Mouse (Mus musculus) MEL (cell line): Measurements from ENCODE around the gene Tubg2. TPM values are rescaled to one million over a fixed set of nuclear protein-coding genes. Genes with fewer than 3 reads are reported as not detected.
A peak's percentile ranks its signal among the peaks of the same experiment; 100 is the strongest.

Experiments
- DNase-seq: peaks from one replicate; pipeline ENCODE4 v3.0.0; 2011; ENCODE audit warnings: low read depth, low spot score
- H3K27ac ChIP-seq: 2 replicates; pipeline ENCODE4 v1.5.1; 2012; ENCODE audit warnings: low read depth, mild to moderate bottlenecking, control low read depth, low read length, moderate library complexity; ENCODE audit not compliant: control insufficient read depth
- H3K27me3 ChIP-seq, 2 experiments: fragments of 150-350 bp in 1 of 2; sonication (generic) in 1 of 2; 2 replicates each; pipeline ENCODE4 v1.6.1; 2012; ENCODE audit warnings: low read length in 2 of 2, mild to moderate bottlenecking in 2 of 2, improper control_type of control experiment in 1 of 2, moderate library complexity in 1 of 2; ENCODE audit not compliant: insufficient read depth in 2 of 2, control insufficient read depth in 1 of 2
- H3K36me3 ChIP-seq, 2 experiments: 2 replicates each; pipeline ENCODE4 v1.6.1; 2012 to 2014; ENCODE audit warnings: low read length in 2 of 2, improper control_type of control experiment in 1 of 2, inconsistent platforms in 1 of 2, mild to moderate bottlenecking in 1 of 2; ENCODE audit not compliant: insufficient read depth in 2 of 2, control insufficient read depth in 1 of 2
- H3K4me1 ChIP-seq, 2 experiments: fragments of 150-350 bp in 1 of 2; sonication (generic) in 1 of 2; 2 replicates each; pipeline ENCODE4 v1.6.1; 2012; ENCODE audit warnings: low read length in 2 of 2, improper control_type of control experiment in 1 of 2, mild to moderate bottlenecking in 1 of 2; ENCODE audit not compliant: insufficient read depth in 2 of 2, control insufficient read depth in 1 of 2
- H3K4me3 ChIP-seq, 2 experiments: fragments of 150-350 bp in 1 of 2; sonication (generic) in 1 of 2; 2 replicates each; pipeline ENCODE4 v1.5.1; 2012; ENCODE audit warnings: low read depth in 2 of 2, low read length in 2 of 2, mild to moderate bottlenecking in 2 of 2, moderate library complexity in 2 of 2, control low read depth in 1 of 2, improper control_type of control experiment in 1 of 2; ENCODE audit not compliant: control insufficient read depth in 1 of 2, insufficient read depth in 1 of 2
- H3K79me2 ChIP-seq: 2 replicates; pipeline ENCODE4 v1.6.1; 2012; ENCODE audit warnings: mild to moderate bottlenecking, low read length, moderate library complexity; ENCODE audit not compliant: control insufficient read depth, poor library complexity, insufficient read depth
- H3K9ac ChIP-seq: 2 replicates; pipeline ENCODE4 v1.6.1; 2012; ENCODE audit warnings: low read depth, mild to moderate bottlenecking, control low read depth, low read length, moderate library complexity; ENCODE audit not compliant: control insufficient read depth, poor library complexity, severe bottlenecking
- H3K9me3 ChIP-seq: fragments of 150-350 bp; sonication (generic); replicated peaks from 2 replicates; pipeline ENCODE4 v1.6.1; 2012; ENCODE audit warnings: mild to moderate bottlenecking, low read length, improper control_type of control experiment, moderate library complexity; ENCODE audit not compliant: insufficient read depth
- CHD1 ChIP-seq: IDR thresholded peaks from 2 replicates; pipeline ENCODE4 v1.6.1; 2012; ENCODE audit warnings: low read depth, mild to moderate bottlenecking, inconsistent platforms, low read length, improper control_type of control experiment
- CTCF ChIP-seq, 3 experiments: IDR thresholded peaks in 2 of 3; conservative IDR thresholded peaks in 1 of 3; 2 replicates each; pipeline ENCODE4 v1.5.1; 2011 to 2012; ENCODE audit warnings: low read length in 3 of 3, low read depth in 2 of 3, mild to moderate bottlenecking in 2 of 3, improper control_type of control experiment in 1 of 3, inconsistent platforms in 1 of 3, mixed read lengths in 1 of 3, moderate library complexity in 1 of 3; ENCODE audit not compliant: control insufficient read depth in 1 of 3, insufficient read depth in 1 of 3, poor library complexity in 1 of 3, severe bottlenecking in 1 of 3
- GATA1 ChIP-seq: IDR thresholded peaks from 2 replicates; pipeline ENCODE4 v1.6.1; 2011; ENCODE audit warnings: low read depth, low read length, improper control_type of control experiment
- MAX ChIP-seq: IDR thresholded peaks from 2 replicates; pipeline ENCODE4 v1.6.1; 2011; ENCODE audit warnings: low read length, improper control_type of control experiment
- MAZ ChIP-seq: IDR thresholded peaks from 2 replicates; pipeline ENCODE4 v1.6.1; 2012; ENCODE audit warnings: low read depth, mild to moderate bottlenecking, inconsistent platforms, low read length, improper control_type of control experiment
- MYC ChIP-seq: IDR thresholded peaks from 2 replicates; pipeline ENCODE4 v1.6.1; 2011; ENCODE audit warnings: low read depth, mild to moderate bottlenecking, low read length, improper control_type of control experiment, moderate library complexity
- NRF1 ChIP-seq: IDR thresholded peaks from 2 replicates; pipeline ENCODE4 v1.6.1; 2014; ENCODE audit warnings: low read depth, mild to moderate bottlenecking, inconsistent platforms, low read length, improper control_type of control experiment, moderate library complexity; ENCODE audit not compliant: poor library complexity, insufficient read depth, severe bottlenecking
- POLR2AphosphoS5 ChIP-seq: IDR thresholded peaks from 2 replicates; pipeline ENCODE4 v1.6.1; 2012; ENCODE audit warnings: low read depth, borderline replicate concordance, mild to moderate bottlenecking, inconsistent platforms, low read length, moderate library complexity, mixed read lengths
- RAD21 ChIP-seq: IDR thresholded peaks from 2 replicates; pipeline ENCODE4 v1.6.1; 2011; ENCODE audit warnings: mild to moderate bottlenecking, low read depth, low read length, improper control_type of control experiment
- SIN3A ChIP-seq: IDR thresholded peaks from 2 replicates; pipeline ENCODE4 v1.6.1; 2012; ENCODE audit warnings: low read length, improper control_type of control experiment, inconsistent platforms
- SMC3 ChIP-seq: IDR thresholded peaks from 2 replicates; pipeline ENCODE4 v1.6.1; 2011; ENCODE audit warnings: low read depth, low read length, improper control_type of control experiment
- TCF12 ChIP-seq: IDR thresholded peaks from 2 replicates; pipeline ENCODE4 v1.6.1; 2014; ENCODE audit warnings: low read depth, mild to moderate bottlenecking, inconsistent platforms, low read length, improper control_type of control experiment, moderate library complexity
- UBTF ChIP-seq: IDR thresholded peaks from 2 replicates; pipeline ENCODE4 v1.6.1; 2012; ENCODE audit warnings: low read depth, mild to moderate bottlenecking, inconsistent platforms, low read length, improper control_type of control experiment, moderate library complexity, borderline replicate concordance; ENCODE audit not compliant: insufficient read depth
- USF1 ChIP-seq: IDR thresholded peaks from 2 replicates; pipeline ENCODE4 v1.6.1; 2014; ENCODE audit warnings: low read depth, mild to moderate bottlenecking, inconsistent platforms, low read length, improper control_type of control experiment, moderate library complexity
- USF2 ChIP-seq, 2 experiments: IDR thresholded peaks; 2 replicates each; pipeline ENCODE4 v1.6.1; 2011 to 2012; ENCODE audit warnings: improper control_type of control experiment in 2 of 2, low read length in 2 of 2, borderline replicate concordance in 1 of 2, inconsistent platforms in 1 of 2, low read depth in 1 of 2, mild to moderate bottlenecking in 1 of 2; ENCODE audit not compliant: insufficient read depth in 1 of 2
- ZC3H11A ChIP-seq: IDR thresholded peaks from 2 replicates; pipeline ENCODE4 v1.6.1; 2012; ENCODE audit warnings: low read depth, mild to moderate bottlenecking, inconsistent platforms, low read length, improper control_type of control experiment
- ZNF384 ChIP-seq: IDR thresholded peaks from 2 replicates; pipeline ENCODE4 v1.6.1; 2012; ENCODE audit warnings: low read depth, mild to moderate bottlenecking, inconsistent platforms, low read length, improper control_type of control experiment
- polyA plus RNA-seq, 2 experiments: library from polyadenylated mRNA; stranded (reverse) in 1 of 2; unstranded in 1 of 2; fragments of >175 nt in 1 of 2; fragments of >200 nt in 1 of 2; gene quantifications; 2 replicates each; pipeline versions ENCODE4 v1.2.1 to v1.2.4; 2012; ENCODE audit warnings: low replicate concordance in 2 of 2, low read depth in 1 of 2; ENCODE audit not compliant: insufficient read length in 2 of 2, insufficient read depth in 1 of 2, missing spikeins in 1 of 2
- total RNA-seq: library from RNA; depleted of rRNA; stranded (reverse); fragments of 300-350 nt; gene quantifications from 2 replicates; pipeline ENCODE4 v1.2.3, GENCODE M21; 2012

Tubg2 gene
- total and polyA plus RNA-seq, 3 experiments, result not detected

- DNase-seq, result no peak
- H3K9me3 ChIP-seq, result no peaks in the 10 kb centered on the region
- TF ChIP-seq USF2 (IDR thresholded peaks at IDR 0.05; ENCODE audit: borderline replicate concordance in 1 of 2, insufficient read depth in 1 of 2, low read depth in 1 of 2, low read length in 2 of 2) (no peak), NRF1 (no peak), GATA1 (no peak), MAX (no peak), MYC (no peak), SIN3A (no peak), USF1 (no peak), CHD1 (no peak), TCF12 (no peak), MAZ (no peak), UBTF (no peak), ZNF384 (no peak)
- TF ChIP-seq, all 39 proteins: peak for 0
- Histone ChIP-seq H3K79me2 (no peaks in the 10 kb centered on the region), H3K4me1 (peaks cover 0 to 10% of the 10 kb centered on the region in 2 experiments; a peak in 2 of 4 replicates), H3K27ac (no peak overlapping the region), H3K4me3 (no peak overlapping the region), H3K27me3 (0 out of 4 replicates have a peak, but pooled peaks cover 0 to 2% of the 10 kb centered on the region in 2 experiments), H3K9ac (no peak overlapping the region), H3K36me3 (peaks cover 0 to 6% of the 10 kb centered on the region in 2 experiments; a peak in 2 of 4 replicates)
These were observed 20.5 kb downstream of the Tubg2 start for GRCm38 (mm10) chr11:101176117-101176691.

GRCm38 (mm10) chr11:101176933-101177773, 21.4 kb downstream of the Tubg2 start:
- Histone ChIP-seq H3K4me1 (peaks cover 0 to 9% of the 10 kb centered on the region in 2 experiments; a peak in 2 of 4 replicates), H3K36me3 (peaks cover 0 to 6% of the 10 kb centered on the region in 2 experiments; a peak in 2 of 4 replicates), H3K9me3 (no peaks in the 10 kb centered on the region), H3K27me3 (0 out of 4 replicates have a peak, but pooled peaks cover 0 to 2% of the 10 kb centered on the region in 2 experiments), H3K27ac (no peak overlapping the region), H3K4me3 (no peak overlapping the region), H3K9ac (no peak overlapping the region), H3K79me2 (no peaks in the 10 kb centered on the region)
- no peak for TF ChIP-seq POLR2AphosphoS5
- peak; percentile 77 for TF ChIP-seq SMC3
- peak; percentile 48 for TF ChIP-seq ZC3H11A
- no peak for TF ChIP-seq USF2 (IDR thresholded peaks at IDR 0.05; ENCODE audit: borderline replicate concordance in 1 of 2, insufficient read depth in 1 of 2, low read depth in 1 of 2, low read length in 2 of 2)
- TF ChIP-seq RAD21, result peak; percentile 52
- peak; percentile 41; the same call in 1 of the 2 replicates for TF ChIP-seq MAZ
- TF ChIP-seq CTCF (IDR thresholded peaks at IDR 0.05 in 2 of 3, conservative IDR thresholded peaks at IDR 0.05 in 1 of 3; ENCODE audit: control insufficient read depth in 1 of 3, insufficient read depth in 1 of 3, low read depth in 2 of 3, low read length in 3 of 3, poor library complexity in 1 of 3, severe bottlenecking in 1 of 3), result peak; percentile 44 to 77 (median 74)
- peak; percentile 62 for DNase-seq
